Mouse (Mus musculus): ENCODE data around the gene Colec11.

GRCm38 (mm10) chr12:28552299-28552698, 70.9 kb downstream of the Colec11 start, which contains the start of gene Dcdc2c:
- TF ChIP-seq CTCF (IDR thresholded peaks at IDR 0.05) = no peak
- no peak for TF ChIP-seq EP300 (IDR thresholded peaks at IDR 0.05)
